Mouse (Mus musculus): ENCODE data around the gene Gatad2a.

GRCm38 (mm10) chr8:69938245-69938982 is 57.8 kb downstream of the Gatad2a start:
- no peak for TF ChIP-seq CTCF (IDR thresholded peaks at IDR 0.05; ENCODE audit: low read depth, low read length)
- no peak for TF ChIP-seq POLR2A (IDR thresholded peaks at IDR 0.05; ENCODE audit: borderline replicate concordance, low read depth, low read length)
